8 mouse cellular contexts compared by ENCODE assay signal in genomic region chr4:148082257-148083044, GRCm38 (mm10). TPM values are rescaled to one million over a fixed set of nuclear protein-coding genes. Genes with fewer than 3 reads are reported as not detected.
A peak's percentile ranks its signal among the peaks of the same experiment; 100 is the strongest.
DNase-seq lines count a peak whose midpoint lies in the region; ATAC-seq and TF ChIP-seq lines count a peak whose summit lies in the region.
"Had no signal": no experiment of that assay in that cellular context is flagged by ENCODE, and none has a peak within 500 bp of the region (broad histone marks: within the 10 kb centered on the region; RNA-seq: fewer than 3 reads in every experiment).

No protein-coding gene starts in this region.

- no peaks in the 10 kb centered on the region for H3K36me3 ChIP-seq in embryonic facial prominence, embryonic 11.5 days (replicated peaks; ENCODE audit: control insufficient read depth, insufficient read depth, low read depth, low read length)
- no peaks in the 10 kb centered on the region for H3K36me3 ChIP-seq in hindbrain, embryonic 14.5 days (replicated peaks; ENCODE audit: control insufficient read depth, insufficient read depth)
- no peaks in the 10 kb centered on the region for H3K36me3 ChIP-seq in liver, embryonic 14.5 days (replicated peaks; ENCODE audit: control insufficient read depth, insufficient read depth, low read depth)
- H3K36me3 ChIP-seq: hindbrain, embryonic 15.5 days had no signal

- H3K27ac ChIP-seq in embryonic facial prominence, embryonic 11.5 days (replicated peaks; ENCODE audit: low read depth, low read length) = no peak overlapping the region
- no peak overlapping the region for H3K27ac ChIP-seq in hindbrain, embryonic 14.5 days
- peak overlapping the region; percentile 63 for H3K27ac ChIP-seq in liver, embryonic 14.5 days
- H3K27ac ChIP-seq: hindbrain, embryonic 15.5 days had no signal

- no peak overlapping the region for H3K9ac ChIP-seq in embryonic facial prominence, embryonic 11.5 days (replicated peaks; ENCODE audit: low read length)
- H3K9ac ChIP-seq in hindbrain, embryonic 14.5 days = no peak overlapping the region
- H3K9ac ChIP-seq in liver, embryonic 14.5 days (replicated peaks) = peak overlapping the region; percentile 38
- H3K9ac ChIP-seq: hindbrain, embryonic 15.5 days had no signal

- no peaks in the 10 kb centered on the region for H3K27me3 ChIP-seq in embryonic facial prominence, embryonic 11.5 days (ENCODE audit: control insufficient read depth, insufficient read depth, low read length)
- no peaks in the 10 kb centered on the region for H3K27me3 ChIP-seq in hindbrain, embryonic 14.5 days (ENCODE audit: control insufficient read depth, insufficient read depth, low read length)
- no peaks in the 10 kb centered on the region for H3K27me3 ChIP-seq in liver, embryonic 14.5 days (ENCODE audit: control insufficient read depth, insufficient read depth, low read length)
- H3K27me3 ChIP-seq: hindbrain, embryonic 15.5 days had no signal

- H3K4me2 ChIP-seq in embryonic facial prominence, embryonic 11.5 days (ENCODE audit: low read depth, low read length) = no peak overlapping the region
- no peak overlapping the region for H3K4me2 ChIP-seq in hindbrain, embryonic 14.5 days (replicated peaks)
- peak overlapping the region; percentile 53 for H3K4me2 ChIP-seq in liver, embryonic 14.5 days (ENCODE audit: low read depth)
- H3K4me2 ChIP-seq: hindbrain, embryonic 15.5 days had no signal

- H3K9me3 ChIP-seq in embryonic facial prominence, embryonic 11.5 days (replicated peaks; ENCODE audit: control insufficient read depth, low read length) = no peaks in the 10 kb centered on the region
- no peaks in the 10 kb centered on the region for H3K9me3 ChIP-seq in hindbrain, embryonic 14.5 days (ENCODE audit: control insufficient read depth, low read length)
- H3K9me3 ChIP-seq in liver, embryonic 14.5 days (ENCODE audit: control insufficient read depth, low read length) = no peaks in the 10 kb centered on the region
- H3K9me3 ChIP-seq: hindbrain, embryonic 15.5 days had no signal

- H3K4me3 ChIP-seq in embryonic facial prominence, embryonic 11.5 days (ENCODE audit: low read depth, low read length) = no peak overlapping the region
- H3K4me3 ChIP-seq in hindbrain, embryonic 14.5 days (replicated peaks; ENCODE audit: low read length) = no peak overlapping the region
- no peak overlapping the region for H3K4me3 ChIP-seq in liver, embryonic 14.5 days (ENCODE audit: insufficient read depth in 1 of 2, low read depth in 2 of 2, low read length in 2 of 2)
- H3K4me3 ChIP-seq: hindbrain, embryonic 15.5 days had no signal

- 0 out of 2 replicates have a peak, but pooled peaks have one; percentile 6 for TF ChIP-seq EP300 in liver, embryonic 14.5 days (IDR thresholded peaks at IDR 0.05; ENCODE audit: low read depth)

- WGBS in embryonic facial prominence, embryonic 11.5 days = 48% methylated on average over 12 of the region's 12 CpGs
- 58% methylated on average over 12 of the region's 12 CpGs for WGBS in hindbrain, embryonic 14.5 days
- 23% methylated on average over 12 of the region's 12 CpGs for WGBS in liver, embryonic 14.5 days (ENCODE audit: insufficient replicate concordance)

- no peak for ATAC-seq in embryonic facial prominence, embryonic 11.5 days (replicated peaks; ENCODE audit: insufficient number of reproducible peaks, low FRiP score, low TSS enrichment, low read depth)
- ATAC-seq in hindbrain, embryonic 14.5 days (ENCODE audit: low FRiP score) = no peak
- peak; percentile 75 for ATAC-seq in liver, embryonic 14.5 days (ENCODE audit: insufficient read depth)

- H3K4me1 ChIP-seq in embryonic facial prominence, embryonic 11.5 days (ENCODE audit: control insufficient read depth, insufficient read depth, low read length) = peaks cover 3% of the 10 kb centered on the region; the same call in 1 of the 2 replicates
- 0 out of 2 replicates have a peak, but pooled peaks cover 2% of the 10 kb centered on the region for H3K4me1 ChIP-seq in hindbrain, embryonic 14.5 days (replicated peaks; ENCODE audit: control insufficient read depth, insufficient read depth, low read length)
- H3K4me1 ChIP-seq in liver, embryonic 14.5 days (replicated peaks; ENCODE audit: control insufficient read depth in 2 of 2, insufficient read depth in 2 of 2, low read length in 1 of 2) = peaks cover 21 to 36% of the 10 kb centered on the region in 2 experiments

- peak; percentile 29 for DNase-seq in urinary bladder, postnatal 25 days (ENCODE audit: low spot score)
- no peak for DNase-seq in urinary bladder, postnatal 10 days (ENCODE audit: low spot score)
- peak; percentile 77 for DNase-seq in adrenal gland, postnatal 14 days
- peak; percentile 75 for DNase-seq in embryonic facial prominence, embryonic 11.5 days (ENCODE audit: low spot score)
- DNase-seq in hindbrain, embryonic 14.5 days (ENCODE audit: low spot score) = peak; percentile 47
- peak; percentile 37 to 75 (median 42) for DNase-seq in liver, embryonic 14.5 days (ENCODE audit: low read depth in 3 of 3, low spot score in 3 of 3)
- DNase-seq in retina, postnatal 1 day = peak; percentile 86

- peak; percentile 86 for TF ChIP-seq CTCF in liver, embryonic 14.5 days (IDR thresholded peaks at IDR 0.05; ENCODE audit: low read depth)

RNA-seq across cellular contexts. Expression of gene Agtrap, which starts 5.4 kb away (rescaled TPM):
- 45.1 and 45.2 TPM in 2 replicates for total RNA-seq in adrenal gland, postnatal 14 days (2021)
- 7.0 and 10.3 TPM in 2 replicates for polyA plus RNA-seq in embryonic facial prominence, embryonic 11.5 days (2014; fragmentation: Nextera tagmentation; extraction: Ambion mirVana)
- polyA plus RNA-seq in hindbrain, embryonic 14.5 days (2014; fragmentation: Nextera tagmentation; extraction: Ambion mirVana) = 5.3 and 6.6 TPM in 2 replicates
- polyA plus RNA-seq in liver, embryonic 14.5 days (2012; rRNA removed) = 4.0 and 4.1 TPM in 2 replicates
- polyA plus RNA-seq in liver, embryonic 14.5 days (2014; fragmentation: Nextera tagmentation; extraction: Ambion mirVana) = 8.2 and 9.9 TPM in 2 replicates

RNA-seq across cellular contexts. Expression of gene Mthfr, which starts 43.6 kb away (rescaled TPM):
- total RNA-seq in adrenal gland, postnatal 14 days (2021) = 42.6 and 46.6 TPM in 2 replicates
- polyA plus RNA-seq in embryonic facial prominence, embryonic 11.5 days (2014; fragmentation: Nextera tagmentation; extraction: Ambion mirVana) = 13.5 and 14.1 TPM in 2 replicates
- polyA plus RNA-seq in hindbrain, embryonic 14.5 days (2014; fragmentation: Nextera tagmentation; extraction: Ambion mirVana) = 17.4 and 18.7 TPM in 2 replicates
- polyA plus RNA-seq in liver, embryonic 14.5 days (2012; rRNA removed) = 9.1 and 9.2 TPM in 2 replicates
- 7.0 and 7.7 TPM in 2 replicates for polyA plus RNA-seq in liver, embryonic 14.5 days (2014; fragmentation: Nextera tagmentation; extraction: Ambion mirVana)

RNA-seq across cellular contexts. Expression of gene Clcn6, which starts 43.8 kb away (rescaled TPM):
- total RNA-seq in adrenal gland, postnatal 14 days (2021) = 9.7 and 12.0 TPM in 2 replicates
- 8.9 and 9.8 TPM in 2 replicates for polyA plus RNA-seq in embryonic facial prominence, embryonic 11.5 days (2014; fragmentation: Nextera tagmentation; extraction: Ambion mirVana)
- polyA plus RNA-seq in hindbrain, embryonic 14.5 days (2014; fragmentation: Nextera tagmentation; extraction: Ambion mirVana) = 24.8 and 28.7 TPM in 2 replicates
- 2.4 and 2.7 TPM in 2 replicates for polyA plus RNA-seq in liver, embryonic 14.5 days (2012; rRNA removed)
- polyA plus RNA-seq in liver, embryonic 14.5 days (2014; fragmentation: Nextera tagmentation; extraction: Ambion mirVana) = 0.66 and 1.0 TPM in 2 replicates

RNA-seq across cellular contexts. Expression of gene Mad2l2, which starts 47.7 kb away (rescaled TPM):
- 20.0 and 21.2 TPM in 2 replicates for total RNA-seq in adrenal gland, postnatal 14 days (2021)
- 75.3 and 83.4 TPM in 2 replicates for polyA plus RNA-seq in embryonic facial prominence, embryonic 11.5 days (2014; fragmentation: Nextera tagmentation; extraction: Ambion mirVana)
- polyA plus RNA-seq in hindbrain, embryonic 14.5 days (2014; fragmentation: Nextera tagmentation; extraction: Ambion mirVana) = 114 and 124 TPM in 2 replicates
- polyA plus RNA-seq in liver, embryonic 14.5 days (2012; rRNA removed) = 7.5 and 9.4 TPM in 2 replicates
- polyA plus RNA-seq in liver, embryonic 14.5 days (2014; fragmentation: Nextera tagmentation; extraction: Ambion mirVana) = 17.7 and 19.1 TPM in 2 replicates

RNA-seq across cellular contexts. Expression of gene Draxin, which starts 48.0 kb away (rescaled TPM):
- 0.11 and 0.38 TPM in 2 replicates for total RNA-seq in adrenal gland, postnatal 14 days (2021)
- 1.2 and 2.2 TPM in 2 replicates for polyA plus RNA-seq in embryonic facial prominence, embryonic 11.5 days (2014; fragmentation: Nextera tagmentation; extraction: Ambion mirVana)
- polyA plus RNA-seq in hindbrain, embryonic 14.5 days (2014; fragmentation: Nextera tagmentation; extraction: Ambion mirVana) = 16.9 and 17.4 TPM in 2 replicates
- polyA plus RNA-seq in liver, embryonic 14.5 days (2012; rRNA removed) = 0.16 and 0.22 TPM in 2 replicates
- 0.04 and 0.05 TPM in 2 replicates for polyA plus RNA-seq in liver, embryonic 14.5 days (2014; fragmentation: Nextera tagmentation; extraction: Ambion mirVana)
